Mouse (Mus musculus): ENCODE results near the gene Haus3.

Haus3 gene

GRCm38 (mm10) chr5:34168950-34169891 lies at the start of gene Haus3, which contains the start of gene Poln:
TSS of gene Haus3 (minus strand) at chr5:34169527.
TSS of gene Poln (minus strand) at chr5:34169448.
- peak; percentile 98 for ATAC-seq (ENCODE audit: insufficient number of reproducible peaks, low FRiP score, low TSS enrichment)

- ATAC-seq (ENCODE audit: insufficient number of reproducible peaks, low FRiP score, low TSS enrichment): no peak
Measured at GRCm38 (mm10) chr5:34218672-34219071, 49.3 kb upstream of the Haus3 start.

DNA sequence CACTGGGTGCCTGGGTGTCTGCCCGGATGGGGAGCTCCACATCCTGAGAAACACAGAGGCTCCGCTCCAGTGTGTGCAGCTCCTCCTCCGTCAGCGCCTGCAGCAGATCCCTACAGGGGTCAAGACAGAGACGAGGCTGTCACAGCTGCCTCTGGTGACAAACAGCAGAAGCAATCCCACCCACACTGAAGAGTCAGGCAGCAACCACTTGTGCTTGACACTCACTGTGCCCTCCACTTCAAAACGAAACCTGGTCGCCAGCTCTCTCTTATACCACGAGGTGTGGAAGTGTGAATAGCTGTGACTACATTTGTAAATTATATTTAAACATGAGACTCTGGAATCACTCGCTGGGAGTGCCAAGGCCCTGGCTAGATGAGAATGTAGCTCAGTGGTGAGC lies 48.4 kb upstream of the Haus3 start:
- ATAC-seq (ENCODE audit: insufficient number of reproducible peaks, low FRiP score, low TSS enrichment): no peak

DNA sequence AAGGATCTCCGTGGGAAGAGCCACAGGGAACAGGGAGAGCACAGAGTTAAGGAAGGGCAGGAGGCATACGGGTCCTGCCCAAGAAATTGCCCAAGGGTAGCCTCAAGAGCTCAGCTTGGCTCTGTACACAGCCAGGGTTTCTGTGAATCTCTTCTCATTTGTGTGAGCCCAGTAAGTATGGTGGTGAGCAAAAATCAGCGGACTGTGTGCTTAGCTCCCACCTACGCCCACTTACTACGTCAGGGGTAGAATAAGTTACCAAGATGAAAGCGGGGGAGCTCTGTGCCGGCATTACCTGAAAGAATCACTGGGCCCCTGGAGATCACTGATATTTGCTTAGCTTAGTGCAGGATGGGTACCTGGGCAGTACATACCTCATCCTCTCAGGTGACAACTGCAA lies 46.7 kb upstream of the Haus3 start:
- ATAC-seq (ENCODE audit: insufficient number of reproducible peaks, low FRiP score, low TSS enrichment): no peak

- ATAC-seq (ENCODE audit: insufficient number of reproducible peaks, low FRiP score, low TSS enrichment): no peak
Measured at GRCm38 (mm10) chr5:34213659-34214058, 44.3 kb upstream of the Haus3 start.

- ATAC-seq (ENCODE audit: insufficient number of reproducible peaks, low FRiP score, low TSS enrichment): peak; percentile 36
Measured at GRCm38 (mm10) chr5:34210279-34210678, 41.0 kb upstream of the Haus3 start.

DNA sequence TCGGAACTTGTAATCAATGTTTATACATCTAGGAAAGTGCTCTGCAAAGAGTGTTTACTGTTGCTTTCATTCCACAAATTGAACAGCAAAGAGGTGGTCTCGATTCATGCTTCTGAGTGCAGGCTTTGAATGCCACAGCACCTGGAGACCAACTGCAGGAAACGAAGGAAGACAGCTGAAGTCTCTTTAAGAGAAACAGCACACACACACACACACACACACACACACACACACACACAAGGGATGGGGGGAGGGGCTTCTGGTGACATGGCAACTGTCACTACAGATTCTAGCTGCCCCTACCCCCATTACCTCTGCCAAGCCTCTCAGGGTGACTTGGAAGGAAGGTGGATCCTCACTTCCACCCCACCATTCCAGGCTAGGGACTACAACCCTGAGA lies 38.2 kb upstream of the Haus3 start:
- no peak for ATAC-seq (ENCODE audit: insufficient number of reproducible peaks, low FRiP score, low TSS enrichment)

- no peak for ATAC-seq (ENCODE audit: insufficient number of reproducible peaks, low FRiP score, low TSS enrichment)
Measured at GRCm38 (mm10) chr5:34205788-34206187, 36.5 kb upstream of the Haus3 start.

- peak; percentile 63; the same call in 1 of the 2 replicates for ATAC-seq (ENCODE audit: insufficient number of reproducible peaks, low FRiP score, low TSS enrichment)
Measured at GRCm38 (mm10) chr5:34204911-34205310, 35.6 kb upstream of the Haus3 start.

DNA sequence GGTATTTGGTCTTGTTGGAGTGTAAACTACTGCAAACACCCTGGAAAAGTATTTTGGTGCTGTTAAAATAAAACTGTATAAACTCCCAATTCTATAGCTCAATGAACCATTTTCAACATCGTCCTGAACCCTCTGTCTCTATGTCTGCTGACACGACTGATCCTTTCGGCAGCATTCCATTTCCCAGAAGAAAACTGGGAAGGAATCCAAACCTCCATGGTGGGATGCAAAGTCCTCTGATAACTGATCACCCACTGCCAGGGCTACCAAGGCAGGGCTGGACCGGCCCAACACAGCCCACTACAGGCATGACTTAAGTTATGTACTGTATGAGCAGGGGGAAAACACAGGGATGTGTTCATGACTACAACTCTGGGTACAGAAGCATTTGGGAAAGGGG lies 32.7 kb upstream of the Haus3 start:
- ATAC-seq (ENCODE audit: insufficient number of reproducible peaks, low FRiP score, low TSS enrichment): no peak

DNA sequence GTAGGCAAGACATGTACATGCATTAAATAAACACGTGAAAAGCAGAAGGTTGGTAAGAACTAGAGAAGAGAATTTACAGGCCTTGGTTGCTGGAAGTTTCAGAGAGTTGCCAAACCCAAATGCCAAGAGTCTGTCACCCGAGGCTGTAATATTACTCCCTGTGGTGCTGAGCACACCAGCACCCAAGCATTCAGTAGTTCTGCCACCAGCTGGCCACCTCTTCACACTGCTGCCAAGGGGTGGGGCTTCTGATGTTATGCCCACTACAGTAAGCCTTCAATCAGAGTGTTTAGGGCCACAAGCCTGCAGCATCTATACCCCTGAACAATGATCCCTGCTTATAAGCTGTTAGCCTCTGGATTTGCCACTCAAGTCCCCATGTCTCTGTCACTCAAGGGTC lies 32.1 kb upstream of the Haus3 start:
- ATAC-seq (ENCODE audit: insufficient number of reproducible peaks, low FRiP score, low TSS enrichment): no peak

DNA sequence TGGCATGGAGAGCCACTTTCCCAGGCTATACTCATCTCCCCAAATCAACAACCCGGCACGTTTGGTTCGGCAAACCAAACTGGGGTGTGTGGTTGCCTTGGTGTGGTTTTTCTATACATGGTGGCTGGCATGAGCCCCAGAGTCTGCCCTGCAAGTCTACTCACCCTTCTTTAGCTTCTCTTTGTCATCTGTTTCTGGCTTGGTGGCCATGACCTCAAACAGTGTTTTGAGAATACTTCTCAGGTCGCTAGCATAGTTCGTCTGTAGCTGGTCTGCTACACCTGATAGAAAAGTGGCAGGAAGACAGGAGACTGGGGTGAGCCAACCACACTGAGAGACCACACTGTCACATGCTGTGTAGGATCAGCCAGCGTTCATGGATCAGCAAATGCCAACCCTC lies 29.3 kb upstream of the Haus3 start:
- ATAC-seq (ENCODE audit: insufficient number of reproducible peaks, low FRiP score, low TSS enrichment): no peak

- ATAC-seq (ENCODE audit: insufficient number of reproducible peaks, low FRiP score, low TSS enrichment): peak; percentile 33
Measured at GRCm38 (mm10) chr5:34197243-34197642, 27.9 kb upstream of the Haus3 start.

- ATAC-seq (ENCODE audit: insufficient number of reproducible peaks, low FRiP score, low TSS enrichment): no peak
Measured at GRCm38 (mm10) chr5:34196423-34196822, 27.1 kb upstream of the Haus3 start.

GRCm38 (mm10) chr5:34195786-34196185 lies 26.5 kb upstream of the Haus3 start:
- ATAC-seq (ENCODE audit: insufficient number of reproducible peaks, low FRiP score, low TSS enrichment): no peak

GRCm38 (mm10) chr5:34194975-34195662 lies 25.8 kb upstream of the Haus3 start:
- no peak for ATAC-seq (ENCODE audit: insufficient number of reproducible peaks, low FRiP score, low TSS enrichment)

DNA sequence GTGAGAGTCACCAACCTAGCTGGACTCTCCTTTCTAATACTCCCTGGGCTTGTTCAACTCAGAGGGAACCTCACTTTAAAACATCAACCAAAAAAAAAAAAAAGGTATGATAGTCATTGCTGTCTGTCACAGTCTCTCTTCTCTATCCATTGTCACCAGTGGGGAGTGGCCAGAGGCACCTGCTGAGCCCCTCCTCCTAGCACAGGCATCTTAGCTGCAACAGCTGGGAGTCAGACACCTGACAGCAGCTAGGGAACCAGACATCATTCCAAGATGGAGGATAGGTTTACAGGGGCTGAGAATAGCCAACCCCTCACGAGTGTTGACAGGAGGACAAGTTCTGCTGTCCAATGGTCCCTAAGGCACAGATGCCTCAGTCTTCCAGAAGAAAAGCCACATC lies 25.1 kb upstream of the Haus3 start:
- no peak for ATAC-seq (ENCODE audit: insufficient number of reproducible peaks, low FRiP score, low TSS enrichment)

DNA sequence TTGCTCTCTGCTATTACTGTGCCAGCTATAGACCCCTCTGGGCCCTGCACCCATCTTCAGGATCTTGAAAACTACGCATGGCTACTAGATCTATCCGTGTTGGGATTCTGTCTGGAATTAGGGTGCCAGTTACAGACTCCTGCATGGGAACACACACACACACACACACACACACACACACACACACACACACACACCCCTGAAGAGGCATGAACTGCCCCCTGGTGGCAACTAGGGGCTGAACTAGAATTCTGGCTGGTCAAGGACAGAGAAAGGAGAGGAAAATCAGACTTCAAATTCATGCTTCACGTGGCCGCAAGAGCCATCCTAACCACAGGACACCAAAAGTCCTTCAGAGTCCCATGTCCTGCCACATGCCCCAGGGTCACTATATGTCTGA lies 22.5 kb upstream of the Haus3 start:
- ATAC-seq (ENCODE audit: insufficient number of reproducible peaks, low FRiP score, low TSS enrichment): no peak

DNA sequence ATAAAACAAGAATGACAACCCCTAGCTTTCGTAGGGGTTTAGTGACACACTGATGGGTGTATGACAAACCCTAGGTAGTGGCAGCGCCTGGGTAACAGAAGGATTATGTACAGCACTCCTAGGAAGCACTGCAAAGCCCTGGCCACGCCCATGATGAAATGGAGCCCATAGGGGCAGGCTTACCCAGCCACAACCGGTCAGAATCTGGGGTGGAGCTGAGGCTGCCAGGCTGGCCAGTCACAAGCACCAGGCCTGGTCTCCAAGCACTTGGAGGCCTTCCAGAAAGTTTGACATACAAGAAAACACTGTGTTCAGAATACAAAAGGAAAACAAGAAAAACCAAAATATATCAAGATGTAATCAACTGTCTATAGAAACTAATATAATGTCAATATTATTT lies 21.7 kb upstream of the Haus3 start:
- ATAC-seq (ENCODE audit: insufficient number of reproducible peaks, low FRiP score, low TSS enrichment): no peak

DNA sequence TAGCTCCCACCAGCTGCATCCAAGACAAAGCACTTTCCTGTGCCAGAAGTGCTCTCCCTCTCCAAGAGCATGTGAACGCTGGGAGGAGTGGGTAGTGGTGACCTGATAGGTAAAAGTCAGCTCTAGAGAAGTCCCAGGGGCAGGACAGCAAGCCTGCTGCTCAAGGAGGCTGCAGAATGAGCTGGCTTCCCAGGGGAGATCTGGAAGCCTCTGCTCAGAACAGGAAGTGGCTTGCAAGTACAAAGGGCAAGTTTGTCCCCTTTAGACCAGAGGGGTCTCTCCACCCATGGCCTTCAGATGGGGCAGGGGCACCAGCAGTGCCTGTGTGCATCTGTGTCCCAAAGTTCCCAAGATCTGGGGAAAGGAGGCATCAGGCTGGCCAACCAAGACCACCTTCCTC lies 20.2 kb upstream of the Haus3 start:
- ATAC-seq (ENCODE audit: insufficient number of reproducible peaks, low FRiP score, low TSS enrichment): no peak

DNA sequence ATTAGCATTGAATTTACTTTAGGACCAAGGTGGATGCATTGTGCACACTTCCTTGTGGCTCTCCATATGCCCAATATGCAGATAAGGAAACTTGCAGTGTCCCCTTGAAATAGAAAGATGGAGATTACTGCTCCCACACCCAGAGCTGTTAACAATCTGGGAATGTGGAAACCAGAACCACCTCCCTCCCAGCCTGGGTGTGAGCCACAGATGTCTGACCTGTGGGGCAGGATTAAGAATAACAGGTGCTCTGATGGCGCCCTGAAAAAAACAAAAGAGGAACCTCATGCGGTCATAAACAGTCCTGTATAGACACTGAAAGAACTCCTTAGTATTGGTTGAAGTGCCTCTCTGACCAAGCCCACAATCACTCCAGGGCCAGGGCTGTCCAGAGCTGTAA lies 19.5 kb upstream of the Haus3 start:
- ATAC-seq (ENCODE audit: insufficient number of reproducible peaks, low FRiP score, low TSS enrichment): no peak

Data from cerebellum, adult (tissue).